Comparison of ENCODE assay signal across 27 mouse cellular contexts in genomic region chr9:95229147-95229546, GRCm38 (mm10).
DNase-seq lines count a peak whose midpoint lies in the region; ATAC-seq and TF ChIP-seq lines count a peak whose summit lies in the region.
"Had no signal": no experiment of that assay in that cellular context is flagged by ENCODE, and none has a peak within 500 bp of the region (broad histone marks: within the 10 kb centered on the region; RNA-seq: fewer than 3 reads in every experiment).

No protein-coding gene starts in this region.

- no peaks in the 10 kb centered on the region for H3K27me3 ChIP-seq in liver, embryonic 11.5 days (replicated peaks; ENCODE audit: control insufficient read depth, insufficient read depth, low read length)
- no peaks in the 10 kb centered on the region for H3K27me3 ChIP-seq in liver, postnatal 0 days (ENCODE audit: insufficient read depth, low read length)
- H3K27me3 ChIP-seq: embryonic facial prominence, embryonic 13.5 days; forebrain, embryonic 15.5 days; heart, embryonic 15.5 days; hindbrain, embryonic 12.5 days; intestine, embryonic 15.5 days; liver, embryonic 15.5 days; lung, embryonic 15.5 days; megakaryocyte, embryonic 14.5 days; midbrain, embryonic 13.5 days had no signal

- 61% methylated on average over 2 of the region's 2 CpGs for WGBS in liver, embryonic 11.5 days
- WGBS in liver, postnatal 0 days (ENCODE audit: insufficient replicate concordance): 54% methylated on average over 2 of the region's 2 CpGs

- no peak overlapping the region for H3K27ac ChIP-seq in liver, embryonic 11.5 days (ENCODE audit: low read depth, low read length)
- H3K27ac ChIP-seq in liver, postnatal 0 days (ENCODE audit: low read depth): no peak overlapping the region
- H3K27ac ChIP-seq: embryonic facial prominence, embryonic 13.5 days; forebrain, embryonic 10.5 days; forebrain, embryonic 15.5 days; heart, embryonic 10.5 days; heart, embryonic 15.5 days; hindbrain, embryonic 12.5 days; hindbrain, postnatal 0 days; intestine, embryonic 15.5 days; kidney, postnatal 0 days; liver, embryonic 15.5 days; lung, embryonic 15.5 days; midbrain, embryonic 13.5 days had no signal

- no peak overlapping the region for H3K9ac ChIP-seq in liver, embryonic 11.5 days (ENCODE audit: low read depth, low read length)
- H3K9ac ChIP-seq in liver, postnatal 0 days (replicated peaks): no peak overlapping the region
- H3K9ac ChIP-seq: embryonic facial prominence, embryonic 13.5 days; forebrain, embryonic 15.5 days; heart, embryonic 15.5 days; hindbrain, embryonic 12.5 days; intestine, embryonic 15.5 days; liver, embryonic 15.5 days; lung, embryonic 15.5 days; midbrain, embryonic 13.5 days had no signal

- 0 out of 2 replicates have a peak, but pooled peaks have one; percentile 26 for ATAC-seq in liver, embryonic 11.5 days (replicated peaks; ENCODE audit: low FRiP score)
- ATAC-seq in liver, postnatal 0 days: no peak
- ATAC-seq in granulocyte monocyte progenitor cell, adult 5-6 weeks (replicated peaks; ENCODE audit: poor library complexity, severe bottlenecking): no peak
- ATAC-seq: forebrain, embryonic 15.5 days; hindbrain, postnatal 0 days; intestine, embryonic 15.5 days; midbrain, embryonic 13.5 days had no signal

- H3K4me1 ChIP-seq in liver, embryonic 11.5 days (replicated peaks; ENCODE audit: control insufficient read depth, insufficient read depth, low read length): 0 out of 2 replicates have a peak, but pooled peaks cover 4% of the 10 kb centered on the region
- no peaks in the 10 kb centered on the region for H3K4me1 ChIP-seq in liver, postnatal 0 days (ENCODE audit: insufficient read depth)
- H3K4me1 ChIP-seq: embryonic facial prominence, embryonic 13.5 days; heart, embryonic 15.5 days; hindbrain, embryonic 12.5 days; intestine, embryonic 15.5 days; liver, embryonic 15.5 days; lung, embryonic 15.5 days; megakaryocyte, embryonic 14.5 days; midbrain, embryonic 13.5 days had no signal

- DNase-seq in liver, embryonic 11.5 days (ENCODE audit: low spot score): no peak
- DNase-seq in liver, postnatal 0 days: no peak
- peak; percentile 80 for DNase-seq in cerebellum, adult 11-12 months
- DNase-seq in cerebellum, adult 9-11 months: peak; percentile 83
- no peak for DNase-seq in kidney, adult 8-10 months
- no peak for DNase-seq in frontal cortex, postnatal 14 days (ENCODE audit: low spot score in 2 of 2)
- DNase-seq: adrenal gland, postnatal 25 days; gastrocnemius, postnatal 10 days; kidney, adult 2 months; layer of hippocampus, postnatal 36 days; liver; lung, postnatal 4 days; right cerebral cortex, postnatal 14 days had no signal

- no peaks in the 10 kb centered on the region for H3K9me3 ChIP-seq in liver, embryonic 11.5 days (ENCODE audit: control insufficient read depth, low read length)
- no peaks in the 10 kb centered on the region for H3K9me3 ChIP-seq in liver, postnatal 0 days (ENCODE audit: low read length)
- H3K9me3 ChIP-seq: embryonic facial prominence, embryonic 13.5 days; forebrain, embryonic 10.5 days; forebrain, embryonic 15.5 days; heart, embryonic 10.5 days; heart, embryonic 15.5 days; hindbrain, embryonic 12.5 days; intestine, embryonic 15.5 days; liver, embryonic 15.5 days; lung, embryonic 15.5 days; megakaryocyte, embryonic 14.5 days; midbrain, embryonic 13.5 days had no signal

- no peak overlapping the region for H3K4me2 ChIP-seq in liver, embryonic 11.5 days
- H3K4me2 ChIP-seq in liver, postnatal 0 days (ENCODE audit: low read depth, low read length): no peak overlapping the region
- H3K4me2 ChIP-seq: embryonic facial prominence, embryonic 13.5 days; forebrain, embryonic 15.5 days; heart, embryonic 15.5 days; hindbrain, embryonic 12.5 days; intestine, embryonic 15.5 days; liver, embryonic 15.5 days; lung, embryonic 15.5 days; midbrain, embryonic 13.5 days had no signal

- TF ChIP-seq CTCF in liver, postnatal 0 days (IDR thresholded peaks at IDR 0.05; ENCODE audit: low read depth): no peak

- no peak overlapping the region for H3K4me3 ChIP-seq in liver, embryonic 11.5 days (ENCODE audit: low read depth, low read length)
- H3K4me3 ChIP-seq in liver, postnatal 0 days (ENCODE audit: low read depth, low read length): no peak overlapping the region
- H3K4me3 ChIP-seq: embryonic facial prominence, embryonic 13.5 days; forebrain, embryonic 10.5 days; forebrain, embryonic 15.5 days; heart, embryonic 10.5 days; heart, embryonic 15.5 days; hindbrain, embryonic 12.5 days; intestine, embryonic 15.5 days; liver, embryonic 15.5 days; lung, embryonic 15.5 days; megakaryocyte, embryonic 14.5 days; midbrain, embryonic 13.5 days had no signal

- no peak for TF ChIP-seq EP300 in liver, postnatal 0 days (IDR thresholded peaks at IDR 0.05; ENCODE audit: low read depth)

- no peaks in the 10 kb centered on the region for H3K36me3 ChIP-seq in liver, embryonic 11.5 days (ENCODE audit: control insufficient read depth, insufficient read depth, low read length)
- no peaks in the 10 kb centered on the region for H3K36me3 ChIP-seq in liver, postnatal 0 days (replicated peaks; ENCODE audit: insufficient read depth, low read length)
- H3K36me3 ChIP-seq: embryonic facial prominence, embryonic 13.5 days; forebrain, embryonic 10.5 days; forebrain, embryonic 15.5 days; heart, embryonic 10.5 days; heart, embryonic 15.5 days; hindbrain, embryonic 12.5 days; intestine, embryonic 15.5 days; liver, embryonic 15.5 days; lung, embryonic 15.5 days; midbrain, embryonic 13.5 days had no signal

Comparison
In these comparisons a context has a peak if more than half of its experiments do, and no peak if none do; other contexts are left out.
1. DNase-seq: peak in cerebellum, adult 11-12 months (single experiment) and cerebellum, adult 9-11 months (single experiment); none in liver, embryonic 11.5 days (single experiment), liver, postnatal 0 days (single experiment), kidney, adult 8-10 months (0 of 2) and frontal cortex, postnatal 14 days (0 of 2).